ENCODE assay signal across 10 mouse cellular contexts in the genomic region with DNA sequence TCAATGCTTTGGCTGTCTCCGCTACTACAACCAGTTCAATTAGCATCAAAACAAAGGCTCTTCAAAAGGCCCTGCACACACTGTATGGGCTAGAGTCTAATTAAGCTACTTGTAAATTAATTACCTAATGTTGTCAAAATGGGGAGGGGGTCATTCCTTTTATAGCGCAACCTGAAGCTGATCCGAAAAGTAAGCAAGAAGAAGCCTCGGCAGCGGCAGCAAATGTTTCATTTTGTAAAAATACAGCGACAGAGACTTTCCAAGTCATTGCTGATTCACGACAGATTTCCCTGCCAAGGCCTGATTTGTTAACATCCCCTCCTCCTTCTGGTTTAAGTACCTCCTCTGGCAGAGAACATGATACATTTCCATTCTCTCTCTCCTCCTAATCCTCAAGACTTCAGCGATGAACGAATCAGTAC. TPM values are rescaled to one million over a fixed set of nuclear protein-coding genes. Genes with fewer than 3 reads are reported as not detected.
DNase-seq lines count a peak whose midpoint lies in the region; ATAC-seq and TF ChIP-seq lines count a peak whose summit lies in the region.
"Had no signal": no experiment of that assay in that cellular context is flagged by ENCODE, and none has a peak within 500 bp of the region (broad histone marks: within the 10 kb centered on the region; RNA-seq: fewer than 3 reads in every experiment).

No protein-coding gene starts in this region.

- no peak for TF ChIP-seq CTCF in kidney, postnatal 0 days (IDR thresholded peaks at IDR 0.05; ENCODE audit: low read depth)
- no peak for TF ChIP-seq CTCF in midbrain, postnatal 0 days (IDR thresholded peaks at IDR 0.05)

- no peaks in the 10 kb centered on the region for H3K36me3 ChIP-seq in kidney, postnatal 0 days (ENCODE audit: insufficient read depth, low read length)
- H3K36me3 ChIP-seq in embryonic facial prominence, embryonic 14.5 days (ENCODE audit: control insufficient read depth, insufficient read depth, low read length) = no peaks in the 10 kb centered on the region
- H3K36me3 ChIP-seq in midbrain, postnatal 0 days (ENCODE audit: insufficient read depth, low read length) = no peaks in the 10 kb centered on the region
- H3K36me3 ChIP-seq: embryonic facial prominence, embryonic 12.5 days; stomach, embryonic 15.5 days had no signal

- no peaks in the 10 kb centered on the region for H3K4me1 ChIP-seq in kidney, postnatal 0 days (replicated peaks; ENCODE audit: insufficient read depth, low read length)
- peaks cover 16% of the 10 kb centered on the region; the same call in 1 of the 2 replicates for H3K4me1 ChIP-seq in embryonic facial prominence, embryonic 14.5 days (ENCODE audit: control insufficient read depth, insufficient read depth, low read length)
- H3K4me1 ChIP-seq in midbrain, postnatal 0 days (ENCODE audit: insufficient read depth, low read length) = no peaks in the 10 kb centered on the region
- H3K4me1 ChIP-seq: stomach, embryonic 15.5 days had no signal

- peak overlapping the region; percentile 38; the same call in 1 of the 2 replicates for H3K4me2 ChIP-seq in kidney, postnatal 0 days (ENCODE audit: low read length)
- H3K4me2 ChIP-seq in embryonic facial prominence, embryonic 14.5 days (ENCODE audit: low read depth, low read length) = peak overlapping the region; percentile 8
- peak overlapping the region; percentile 26; the same call in 1 of the 2 replicates for H3K4me2 ChIP-seq in midbrain, postnatal 0 days (ENCODE audit: low read depth, low read length, poor library complexity, severe bottlenecking)
- H3K4me2 ChIP-seq: embryonic facial prominence, embryonic 12.5 days; stomach, embryonic 15.5 days had no signal

- H3K9me3 ChIP-seq in kidney, postnatal 0 days (replicated peaks; ENCODE audit: low read length) = no peaks in the 10 kb centered on the region
- no peaks in the 10 kb centered on the region for H3K9me3 ChIP-seq in embryonic facial prominence, embryonic 14.5 days (ENCODE audit: control insufficient read depth, low read length)
- no peaks in the 10 kb centered on the region for H3K9me3 ChIP-seq in midbrain, postnatal 0 days (ENCODE audit: low read length)
- H3K9me3 ChIP-seq: embryonic facial prominence, embryonic 12.5 days; stomach, embryonic 15.5 days had no signal

- WGBS in kidney, postnatal 0 days = 29% methylated on average over 9 of the region's 9 CpGs
- WGBS in embryonic facial prominence, embryonic 14.5 days = 27% methylated on average over 9 of the region's 9 CpGs
- 26% methylated on average over 9 of the region's 9 CpGs for WGBS in midbrain, postnatal 0 days

- H3K4me3 ChIP-seq in kidney, postnatal 0 days (replicated peaks; ENCODE audit: low read depth, low read length) = no peak overlapping the region
- no peak overlapping the region for H3K4me3 ChIP-seq in embryonic facial prominence, embryonic 14.5 days (ENCODE audit: low read depth, low read length)
- H3K4me3 ChIP-seq in midbrain, postnatal 0 days (ENCODE audit: low read depth, low read length) = no peak overlapping the region
- H3K4me3 ChIP-seq: embryonic facial prominence, embryonic 12.5 days; stomach, embryonic 15.5 days had no signal

- H3K27ac ChIP-seq in kidney, postnatal 0 days = no peak overlapping the region
- H3K27ac ChIP-seq in embryonic facial prominence, embryonic 14.5 days (replicated peaks; ENCODE audit: low read depth, low read length) = no peak overlapping the region
- no peak overlapping the region for H3K27ac ChIP-seq in midbrain, postnatal 0 days (ENCODE audit: low read depth, low read length)
- H3K27ac ChIP-seq: embryonic facial prominence, embryonic 12.5 days; stomach, embryonic 15.5 days had no signal

- DNase-seq in kidney, postnatal 0 days (ENCODE audit: low spot score) = peak; percentile 73
- no peak for DNase-seq in kidney, adult 11 months
- peak; percentile 51 for DNase-seq in adrenal gland, postnatal 10 days
- DNase-seq in embryonic facial prominence, embryonic 14.5 days (ENCODE audit: low spot score) = peak; percentile 73
- peak; percentile 44 for DNase-seq in midbrain, postnatal 0 days (ENCODE audit: low spot score)
- no peak for DNase-seq in embryo, embryonic 10 days (ENCODE audit: low spot score)
- no peak for DNase-seq in thymus, postnatal 36 days
- DNase-seq: kidney, postnatal 4 days had no signal

- H3K9ac ChIP-seq in kidney, postnatal 0 days (ENCODE audit: low read depth, low read length) = no peak overlapping the region
- H3K9ac ChIP-seq in embryonic facial prominence, embryonic 14.5 days (ENCODE audit: low read depth, low read length) = no peak overlapping the region
- no peak overlapping the region for H3K9ac ChIP-seq in midbrain, postnatal 0 days (replicated peaks; ENCODE audit: low read length, poor library complexity, severe bottlenecking)
- H3K9ac ChIP-seq: embryonic facial prominence, embryonic 12.5 days; stomach, embryonic 15.5 days had no signal

- no peak for ATAC-seq in kidney, postnatal 0 days (replicated peaks; ENCODE audit: low FRiP score, low read depth)
- ATAC-seq in embryonic facial prominence, embryonic 14.5 days (ENCODE audit: low read depth) = no peak
- no peak for ATAC-seq in midbrain, postnatal 0 days (ENCODE audit: low FRiP score)

- no peaks in the 10 kb centered on the region for H3K27me3 ChIP-seq in kidney, postnatal 0 days (ENCODE audit: insufficient read depth, low read length)
- no peaks in the 10 kb centered on the region for H3K27me3 ChIP-seq in embryonic facial prominence, embryonic 14.5 days (replicated peaks; ENCODE audit: control insufficient read depth, insufficient read depth, low read length)
- no peaks in the 10 kb centered on the region for H3K27me3 ChIP-seq in midbrain, postnatal 0 days (ENCODE audit: insufficient read depth, low read length)
- H3K27me3 ChIP-seq: embryonic facial prominence, embryonic 12.5 days; stomach, embryonic 15.5 days had no signal

RNA-seq across cellular contexts. Expression of gene Auts2, which starts 33.7 kb away (rescaled TPM):
- 7.5 and 8.6 TPM in 2 replicates for polyA plus RNA-seq in kidney, postnatal 0 days (2015; fragmentation: Nextera tagmentation; extraction: Ambion mirVana)
- 10 to 100 TPM; 24.7 to 47.4 TPM for total RNA-seq in adrenal gland, postnatal 10 days (2021)
- 29.4 and 35.2 TPM in 2 replicates for polyA plus RNA-seq in embryonic facial prominence, embryonic 14.5 days (2014; fragmentation: Nextera tagmentation; extraction: Ambion mirVana)
- 57.5 and 58.7 TPM in 2 replicates for total RNA-seq in midbrain, postnatal 0 days (2014; rRNA removed)
- polyA plus RNA-seq in midbrain, postnatal 0 days (2015; fragmentation: Nextera tagmentation; extraction: Ambion mirVana) = 28.6 and 35.2 TPM in 2 replicates

Comparison
In these comparisons a context has a peak if more than half of its experiments do, and no peak if none do; other contexts are left out.
1. DNase-seq: peak in kidney, postnatal 0 days (single experiment), adrenal gland, postnatal 10 days (single experiment), embryonic facial prominence, embryonic 14.5 days (single experiment) and midbrain, postnatal 0 days (single experiment); none in kidney, adult 11 months (single experiment), embryo, embryonic 10 days (single experiment) and thymus, postnatal 36 days (0 of 2).
2. Peak in every context shown above with its lines, with median percentiles within 50 percentile points of each other: H3K4me2 ChIP-seq.